Mouse (Mus musculus) C2C12 (cell line): ENCODE data around the gene Comp.

Source experiments
- CTCF ChIP-seq: IDR thresholded peaks from one replicate; pipeline ENCODE4 v1.5.1; 2011; ENCODE audit not compliant: control insufficient read depth, insufficient read depth, insufficient read length
- MAX ChIP-seq: IDR thresholded peaks from one replicate; pipeline ENCODE4 v1.6.1; 2011; ENCODE audit warnings: mild to moderate bottlenecking, control low read depth
- MYOD1 ChIP-seq: IDR thresholded peaks from one replicate; pipeline ENCODE4 v1.6.1; 2011; ENCODE audit warnings: low read depth; ENCODE audit not compliant: control insufficient read depth, insufficient read length
- MYOG ChIP-seq: IDR thresholded peaks from one replicate; pipeline ENCODE4 v1.6.1; 2011; ENCODE audit not compliant: control insufficient read depth, insufficient read length; ENCODE audit errors: extremely low read depth
- USF1 ChIP-seq: IDR thresholded peaks from one replicate; pipeline ENCODE4 v1.6.1; 2011; ENCODE audit warnings: low read depth, mild to moderate bottlenecking, control low read depth, moderate library complexity

- no peak for TF ChIP-seq CTCF
- no peak for TF ChIP-seq USF1
- no peak for TF ChIP-seq MAX
- no peak for TF ChIP-seq MYOD1
- no peak for TF ChIP-seq MYOG
These were observed 31.8 kb downstream of the Comp start for GRCm38 (mm10) chr8:70405189-70405588.
